Mouse (Mus musculus) spleen, postnatal 4 days (tissue): ENCODE measurements around the gene Tbx3.

Source experiments
- DNase-seq, 2 experiments: peaks; one replicate each; pipeline ENCODE4 v3.0.0; 2022; ENCODE audit warnings: low spot score in 2 of 2

Tbx3 gene

GRCm38 (mm10) chr5:119679614-119680328 is 9.3 kb downstream of the Tbx3 start:
- no peak for DNase-seq

DNA sequence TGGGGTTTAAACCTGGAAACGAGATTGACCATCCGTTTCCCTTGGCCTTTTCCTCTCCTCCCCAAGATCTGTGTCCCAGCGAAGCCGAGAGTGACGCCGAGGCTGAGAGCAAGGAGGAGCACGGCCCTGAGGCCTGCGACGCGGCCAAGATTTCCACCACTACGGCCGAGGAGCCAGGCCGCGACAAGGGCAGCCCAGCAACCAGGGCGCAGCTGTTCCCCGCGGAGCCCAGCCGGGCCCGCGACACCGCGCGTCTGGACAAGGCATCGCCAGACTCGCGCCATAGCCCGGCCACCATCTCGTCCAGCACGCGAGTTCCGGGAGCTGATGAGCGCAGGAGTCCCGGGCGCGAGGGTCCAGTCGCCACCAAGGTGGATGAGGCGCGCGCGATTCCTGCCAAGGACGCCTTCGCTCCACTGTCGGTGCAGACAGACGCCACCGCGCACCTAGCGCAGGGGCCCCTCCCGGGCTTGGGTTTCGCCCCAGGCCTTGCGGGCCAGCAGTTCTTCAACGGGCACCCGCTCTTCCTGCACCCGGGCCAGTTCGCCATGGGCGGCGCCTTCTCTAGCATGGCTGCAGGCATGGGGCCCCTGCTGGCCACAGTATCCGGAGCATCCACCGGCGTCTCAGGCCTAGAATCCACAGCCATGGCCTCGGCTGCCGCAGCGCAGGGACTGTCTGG is 10.0 kb downstream of the Tbx3 start:
- no peak for DNase-seq

DNA sequence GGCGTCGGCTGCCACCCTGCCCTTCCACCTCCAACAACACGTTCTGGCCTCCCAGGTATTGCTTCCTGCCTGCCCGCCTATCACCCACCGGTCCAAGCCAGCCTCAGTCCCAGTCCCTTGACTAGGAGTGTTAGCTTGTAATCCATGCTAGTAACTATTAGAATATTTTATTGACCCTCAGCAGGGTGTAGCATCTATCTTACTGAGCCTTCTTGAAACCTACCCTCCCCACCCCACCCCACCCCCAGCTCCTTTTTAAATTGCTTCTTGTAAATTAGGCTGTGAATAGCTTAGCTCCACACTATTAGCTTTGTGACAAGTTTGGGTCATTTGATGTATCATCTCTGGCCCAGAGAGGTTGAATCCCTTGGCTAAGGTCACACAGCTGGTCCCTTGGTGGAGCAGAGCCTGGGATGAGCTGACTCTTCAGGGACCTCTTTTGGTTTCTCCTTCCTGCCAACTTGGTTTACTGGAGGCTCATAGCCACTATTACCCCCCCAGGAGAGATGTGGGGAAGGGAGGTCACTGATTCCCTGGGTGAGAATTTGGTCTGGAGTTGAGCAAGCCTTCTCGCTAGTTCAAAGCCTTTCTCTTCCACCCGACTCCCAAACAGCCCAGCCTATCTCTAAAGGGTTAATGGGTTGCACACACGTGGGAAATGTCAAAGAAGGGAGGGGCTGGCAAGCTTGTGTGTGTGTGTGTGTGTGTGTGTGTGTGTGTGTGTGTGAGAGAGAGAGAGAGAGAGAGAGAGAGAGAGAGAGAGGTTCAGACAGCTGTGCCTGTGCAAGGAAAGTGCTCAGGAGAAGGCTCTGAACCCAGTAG is 10.8 kb downstream of the Tbx3 start:
- DNase-seq: no peak

DNA sequence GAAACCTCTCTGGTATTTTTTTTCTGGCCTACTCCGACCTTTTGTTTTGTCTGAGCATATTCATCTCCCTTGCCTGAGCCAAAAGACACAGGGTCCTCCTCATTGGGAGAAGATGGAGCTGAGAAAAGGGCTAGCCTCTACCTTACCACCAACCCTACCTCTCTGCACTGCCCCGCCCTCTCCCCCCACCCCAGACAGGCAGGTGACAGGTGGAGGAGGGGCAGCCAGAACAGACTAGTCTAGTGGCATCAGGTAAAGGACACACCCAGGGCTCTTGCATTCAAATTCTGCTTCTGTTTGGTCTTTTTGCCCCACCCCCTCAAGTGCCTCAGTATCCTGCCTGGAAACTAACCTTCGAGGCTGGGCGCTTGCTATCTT is 11.4 kb downstream of the Tbx3 start:
- no peak for DNase-seq

- DNase-seq: no peak
Measured at GRCm38 (mm10) chr5:119682646-119683515, 12.4 kb downstream of the Tbx3 start.

DNA sequence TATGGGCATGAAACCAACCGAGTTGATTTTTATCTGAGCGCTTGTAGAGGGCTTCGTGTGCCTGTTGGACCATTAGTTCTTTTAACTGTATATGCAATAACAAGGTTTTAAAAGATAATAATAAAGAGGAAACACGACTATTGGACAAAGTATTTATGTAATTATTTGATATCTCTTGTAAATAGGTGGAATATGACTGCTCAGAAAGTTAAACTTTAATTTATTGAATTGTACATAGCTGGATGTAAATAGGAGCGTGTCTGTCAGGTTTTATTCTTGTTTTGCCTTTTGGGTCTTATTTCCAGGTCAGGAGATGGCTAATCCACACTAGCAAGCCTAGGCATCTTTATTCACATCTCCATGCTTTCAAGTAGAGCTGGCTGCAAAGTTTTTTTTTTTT is 13.4 kb downstream of the Tbx3 start:
- DNase-seq: no peak

- no peak for DNase-seq
Measured at GRCm38 (mm10) chr5:119684701-119685391, 14.4 kb downstream of the Tbx3 start.

DNA sequence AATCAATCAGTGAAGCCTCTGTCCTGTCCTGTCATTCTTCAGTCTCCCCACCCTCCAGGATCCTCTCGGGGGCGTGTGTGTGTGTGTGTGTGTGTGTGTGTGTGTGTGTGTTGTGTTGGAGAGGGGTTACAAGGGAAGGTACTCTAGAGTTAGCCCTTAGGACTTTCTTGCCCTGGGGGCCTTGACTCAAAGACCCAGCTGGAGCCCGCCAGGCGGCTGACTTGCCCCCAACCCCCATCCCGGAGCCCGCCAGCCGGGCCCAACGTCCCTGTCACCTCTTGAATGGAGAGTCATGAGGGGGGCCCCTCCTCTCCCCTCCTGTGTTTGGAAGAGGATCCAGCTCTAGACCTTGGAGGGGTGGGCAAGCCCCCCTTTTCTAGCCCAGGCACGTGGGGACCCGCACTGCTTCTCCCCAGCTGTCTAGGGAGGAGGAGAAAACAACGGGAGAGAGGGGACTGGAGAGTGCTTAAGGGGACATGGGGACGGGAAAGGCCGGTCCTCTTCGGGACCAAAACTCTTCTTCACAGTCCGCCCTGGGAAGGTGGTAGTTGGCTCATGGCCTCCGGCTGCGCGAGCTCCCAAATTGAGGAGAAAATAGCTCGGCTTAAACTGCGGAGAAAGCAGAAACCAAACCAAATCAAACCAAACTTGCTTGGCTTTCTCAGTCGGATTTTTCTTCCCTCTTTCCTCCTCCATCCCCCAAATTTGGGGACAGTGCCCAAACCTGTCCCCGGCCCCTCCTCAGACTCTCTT is 15.2 kb downstream of the Tbx3 start:
- no peak for DNase-seq

GRCm38 (mm10) chr5:119686199-119686964 is 15.9 kb downstream of the Tbx3 start:
- no peak for DNase-seq

DNA sequence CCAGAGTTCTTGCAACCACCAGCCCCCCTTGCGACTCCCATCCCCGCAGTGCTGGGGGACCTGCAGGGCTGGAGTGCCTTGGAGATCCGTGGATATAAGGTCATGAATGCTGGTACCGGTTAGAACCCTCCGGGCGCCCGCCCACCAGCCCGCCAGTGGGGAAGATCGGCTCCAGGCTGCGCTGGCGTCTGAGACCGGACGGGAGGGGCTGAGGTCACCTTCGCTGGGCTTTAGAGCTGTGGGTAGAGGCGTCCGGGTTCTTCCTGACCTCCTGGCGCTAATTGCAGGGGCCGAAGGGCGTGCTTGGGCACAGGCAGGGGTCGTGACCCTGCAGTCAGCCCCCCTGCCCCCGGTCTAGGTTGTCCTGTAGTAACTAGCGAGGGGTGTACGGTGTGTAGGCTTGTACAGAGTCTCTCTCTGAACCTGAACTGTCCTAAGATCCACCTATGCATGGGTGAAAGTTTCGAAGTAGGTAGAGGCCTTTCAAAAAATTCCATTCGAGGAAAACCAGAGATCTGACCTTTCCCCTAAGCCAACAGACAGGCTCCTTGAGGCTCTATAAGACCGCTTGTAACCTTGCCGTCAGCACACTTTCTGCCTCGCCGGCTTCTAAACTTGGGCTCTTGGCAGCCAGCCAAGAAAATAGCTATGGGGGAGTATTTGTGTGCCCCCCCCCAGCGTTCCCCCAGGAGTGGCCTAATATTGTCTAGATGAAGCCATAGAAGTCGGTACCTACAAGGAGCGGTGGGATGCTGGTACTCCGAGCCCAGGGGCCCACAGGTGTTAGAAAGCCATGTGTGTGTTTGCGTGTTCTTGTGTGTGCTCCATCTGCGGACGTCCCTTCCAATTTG is 16.8 kb downstream of the Tbx3 start:
- DNase-seq: no peak

- DNase-seq: no peak
Measured at GRCm38 (mm10) chr5:119687856-119688206, 17.4 kb downstream of the Tbx3 start.

DNA sequence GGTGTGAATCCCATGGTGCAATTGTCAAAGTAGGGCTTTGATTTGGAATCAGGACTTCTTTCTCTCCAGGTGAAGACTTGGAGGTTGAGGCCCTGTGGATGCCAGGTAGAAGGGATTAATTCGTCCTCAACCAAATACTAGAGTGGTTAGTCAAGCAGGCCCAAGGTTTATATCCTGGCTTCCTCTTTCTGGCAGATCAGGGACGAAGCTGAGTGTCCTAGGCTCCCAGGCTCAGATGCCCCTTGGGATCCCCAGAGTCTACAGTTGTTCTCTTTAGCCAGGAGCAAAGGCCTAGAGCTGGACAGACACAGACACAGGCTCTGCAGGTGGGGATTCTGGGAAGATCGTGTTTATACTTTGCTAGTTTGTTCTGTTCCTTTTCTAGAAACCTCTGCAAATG is 17.8 kb downstream of the Tbx3 start:
- no peak for DNase-seq

DNA sequence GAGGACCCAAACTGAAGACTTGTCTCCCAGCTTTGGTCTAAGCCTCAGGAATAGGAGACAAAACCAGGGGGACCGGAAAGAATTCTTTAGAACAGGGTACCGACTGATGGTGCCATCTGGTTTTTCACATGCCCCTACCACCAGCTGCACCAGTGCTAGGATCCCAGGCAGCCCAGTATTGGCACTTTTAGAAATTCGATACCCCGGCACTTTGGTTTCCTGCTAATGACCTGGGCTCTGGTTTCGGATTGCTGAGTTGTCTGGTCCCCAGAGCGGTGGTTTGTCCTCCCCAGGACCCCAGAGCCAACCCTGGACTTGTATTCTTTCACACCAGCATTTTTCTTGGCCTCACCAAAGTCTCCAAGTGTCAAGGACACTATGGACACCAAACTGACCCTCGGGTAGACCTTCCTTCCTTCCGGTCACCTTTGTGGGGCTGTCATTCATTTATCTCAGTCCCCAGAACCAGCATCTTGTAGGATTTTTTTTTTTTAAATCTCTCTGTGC is 18.5 kb downstream of the Tbx3 start:
- no peak for DNase-seq

DNA sequence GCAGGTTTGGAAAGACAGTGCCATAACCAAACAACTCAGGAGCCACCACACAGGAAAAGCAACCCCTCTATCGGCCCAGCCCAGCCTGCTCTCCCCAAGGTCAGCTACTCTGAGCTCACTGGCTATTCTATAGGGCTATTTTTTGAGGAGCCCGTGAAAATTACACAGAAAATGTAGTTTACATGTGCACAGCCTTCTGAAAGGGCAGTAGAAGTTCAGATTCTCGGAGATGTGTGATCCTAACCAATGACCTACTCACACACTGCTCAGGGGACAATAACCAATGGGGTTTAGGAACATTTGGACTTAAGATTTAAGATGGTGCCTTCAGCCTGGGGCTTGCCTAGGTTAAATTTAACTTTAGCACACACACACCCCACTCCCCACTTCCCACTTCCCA is 19.0 kb downstream of the Tbx3 start:
- DNase-seq: no peak

GRCm38 (mm10) chr5:119691075-119691474 is 20.6 kb downstream of the Tbx3 start:
- DNase-seq: peak; percentile 23 to 79

- DNase-seq: no peak
Measured at GRCm38 (mm10) chr5:119692425-119692824, 22.0 kb downstream of the Tbx3 start.

GRCm38 (mm10) chr5:119694914-119695313 is 24.4 kb downstream of the Tbx3 start:
- no peak for DNase-seq

- DNase-seq: no peak
Measured at GRCm38 (mm10) chr5:119703031-119703430, 32.6 kb downstream of the Tbx3 start.

GRCm38 (mm10) chr5:119704900-119705299 is 34.4 kb downstream of the Tbx3 start:
- no peak for DNase-seq
